Mouse (Mus musculus) cerebellum, adult 11 months (tissue): Measurements from ENCODE around the gene Ropn1.
"Not testable (repeated sequence)": the region's sequence is repeated elsewhere in the genome, so short reads cannot be mapped to it uniquely, and the experiment has no call there.

Experiments
- DNase-seq: peaks from one replicate; pipeline ENCODE4 v3.0.0; 2022

Ropn1 gene

DNA sequence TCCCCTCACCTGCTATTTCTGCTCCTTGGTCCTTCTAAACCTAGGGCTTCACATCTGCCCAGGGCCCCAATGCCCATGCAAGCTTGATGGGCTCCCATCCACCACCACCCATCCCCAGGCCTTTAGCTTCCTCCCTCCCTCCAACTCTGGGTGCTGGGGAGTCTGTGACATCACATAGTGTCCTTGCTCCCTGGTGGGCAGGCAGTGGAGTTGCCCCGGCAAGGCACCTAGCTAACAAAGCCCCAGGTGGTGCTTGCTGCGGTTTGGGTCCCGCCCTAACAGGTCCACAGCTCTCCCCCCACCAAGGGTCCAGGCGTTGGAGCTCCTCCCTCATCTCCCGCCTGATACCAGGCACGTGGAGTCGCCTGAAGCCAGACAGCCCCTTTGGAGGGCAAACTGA, at the start of gene Ropn1:
TSS of gene Ropn1 (plus strand) at position 301 of the 400 bp plus-strand sequence.
- DNase-seq: no peak

- DNase-seq: no peak
Measured at GRCm38 (mm10) chr16:34601954-34602353, 47.8 kb upstream of the Ropn1 start.

DNA sequence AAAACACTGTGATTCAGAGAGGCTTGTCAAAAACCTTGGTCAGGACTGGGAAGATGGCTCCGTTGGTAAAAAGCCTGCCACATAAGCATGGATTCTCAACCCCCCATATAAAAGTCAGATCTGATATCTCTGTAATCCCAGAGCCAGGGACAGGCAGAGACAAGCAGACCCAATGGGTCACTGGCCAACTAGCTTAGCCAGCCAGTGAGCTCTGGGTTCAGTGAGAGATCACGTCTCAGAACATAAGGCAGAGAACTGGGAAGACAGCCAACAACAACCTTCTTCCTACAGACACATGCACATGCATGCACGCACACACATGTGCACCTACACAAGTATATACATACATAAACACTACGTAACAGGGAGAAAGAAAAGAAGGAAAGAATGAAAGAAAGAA, 46.6 kb upstream of the Ropn1 start:
- DNase-seq: no peak

- no peak for DNase-seq
Measured at GRCm38 (mm10) chr16:34603854-34604253, 45.9 kb upstream of the Ropn1 start.

DNA sequence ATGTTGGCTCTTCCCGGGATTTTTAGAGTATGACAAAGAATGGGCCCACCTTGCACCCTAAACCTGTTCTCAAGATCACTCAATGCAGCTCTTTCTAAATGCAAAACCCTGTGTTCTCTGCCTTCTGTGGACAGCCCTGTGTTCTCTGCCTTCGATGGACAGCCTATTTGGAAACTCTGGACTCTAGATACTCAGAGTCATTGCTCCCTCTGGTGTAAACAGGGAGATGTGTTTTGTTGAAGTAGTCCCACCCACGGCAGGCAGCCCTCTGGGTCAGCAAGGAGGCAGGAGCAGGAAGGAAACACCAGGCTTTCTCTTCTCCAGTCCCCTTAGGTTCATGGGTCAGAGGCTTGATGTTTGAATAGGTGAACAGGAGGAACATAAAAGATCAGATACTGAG, 44.0 kb upstream of the Ropn1 start:
- peak; percentile 4 for DNase-seq

GRCm38 (mm10) chr16:34610137-34610536, 39.6 kb upstream of the Ropn1 start:
- DNase-seq: no peak

- no peak for DNase-seq
Measured at GRCm38 (mm10) chr16:34614021-34614420, 35.7 kb upstream of the Ropn1 start.

DNA sequence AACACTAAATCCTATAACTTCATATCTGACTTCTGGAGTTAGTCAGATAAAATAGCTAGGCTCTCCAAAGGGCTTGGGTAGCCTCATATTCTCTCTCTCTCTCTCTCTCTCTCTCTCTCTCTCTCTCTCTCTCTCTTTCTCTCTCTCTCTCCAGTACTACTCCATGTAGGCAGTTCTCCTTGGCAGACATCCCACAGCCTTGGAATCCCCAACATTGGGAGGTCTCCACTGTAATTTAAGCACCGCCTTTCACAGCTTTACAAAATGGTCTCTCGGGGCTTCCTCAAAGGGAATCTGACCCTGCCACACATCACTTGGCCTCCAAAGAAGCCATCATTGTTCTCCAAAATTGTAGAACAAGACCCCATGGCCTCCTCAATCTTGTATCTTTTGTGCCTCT, 22.1 kb upstream of the Ropn1 start:
- no peak for DNase-seq

GRCm38 (mm10) chr16:34628397-34628796, 21.3 kb upstream of the Ropn1 start:
- no peak for DNase-seq

DNA sequence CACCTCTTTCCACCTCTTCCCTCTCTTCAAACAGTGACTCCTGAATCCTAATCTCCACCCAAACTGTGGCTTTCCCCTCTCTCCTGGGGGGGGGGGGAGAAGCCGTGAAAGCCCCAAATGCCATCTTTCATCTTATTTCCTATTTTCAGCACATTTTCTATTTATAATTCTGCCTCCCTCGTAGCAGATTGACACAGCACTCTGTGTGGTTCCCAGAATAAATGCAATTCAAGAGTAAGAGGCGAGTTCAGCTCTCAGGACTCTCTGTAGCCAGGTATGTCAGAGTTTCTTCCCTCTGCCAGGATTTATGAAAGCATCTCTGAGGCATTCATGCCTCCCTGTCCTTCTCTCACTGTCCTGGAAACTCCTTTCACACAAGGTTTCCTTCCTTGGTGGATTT, 14.2 kb upstream of the Ropn1 start:
- DNase-seq: no peak

DNA sequence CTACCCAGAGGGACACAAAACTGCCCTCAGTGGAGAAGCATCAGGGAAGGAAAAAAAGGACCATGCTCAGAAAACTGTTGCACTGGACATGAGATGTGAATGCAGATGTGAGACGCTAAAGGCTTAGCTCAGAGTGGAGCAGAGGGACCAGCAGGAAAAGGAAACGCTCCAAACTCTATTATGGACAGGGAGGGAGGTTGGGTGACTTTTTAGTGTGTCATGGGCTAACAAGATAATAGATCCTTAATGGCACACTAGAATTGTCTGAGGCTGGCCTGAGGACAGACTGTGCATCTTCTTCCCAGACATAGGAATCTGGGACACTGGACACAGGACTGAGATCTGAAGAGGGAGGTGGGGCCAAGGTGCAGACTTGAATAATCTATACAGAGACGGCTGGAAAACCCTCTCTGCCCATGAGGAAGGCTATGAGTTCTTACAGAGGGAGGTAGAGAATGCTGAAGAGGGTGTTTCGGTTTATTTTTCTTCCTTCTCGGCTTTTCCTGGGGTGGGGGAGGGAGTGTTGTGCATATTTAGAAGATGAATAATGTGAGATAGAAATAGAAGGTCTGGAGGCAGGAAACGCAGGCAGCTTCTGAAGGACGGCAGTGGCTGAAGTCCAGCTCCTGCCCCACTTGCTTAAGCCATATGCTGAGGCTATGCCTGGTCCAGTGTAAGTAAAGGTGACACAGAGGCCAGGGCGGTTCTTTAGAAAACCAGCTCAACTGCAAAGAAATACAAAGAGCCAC, 6.0 kb upstream of the Ropn1 start:
- DNase-seq: no peak

- DNase-seq: no peak
Measured at GRCm38 (mm10) chr16:34653023-34653422, 3.3 kb downstream of the Ropn1 start.

DNA sequence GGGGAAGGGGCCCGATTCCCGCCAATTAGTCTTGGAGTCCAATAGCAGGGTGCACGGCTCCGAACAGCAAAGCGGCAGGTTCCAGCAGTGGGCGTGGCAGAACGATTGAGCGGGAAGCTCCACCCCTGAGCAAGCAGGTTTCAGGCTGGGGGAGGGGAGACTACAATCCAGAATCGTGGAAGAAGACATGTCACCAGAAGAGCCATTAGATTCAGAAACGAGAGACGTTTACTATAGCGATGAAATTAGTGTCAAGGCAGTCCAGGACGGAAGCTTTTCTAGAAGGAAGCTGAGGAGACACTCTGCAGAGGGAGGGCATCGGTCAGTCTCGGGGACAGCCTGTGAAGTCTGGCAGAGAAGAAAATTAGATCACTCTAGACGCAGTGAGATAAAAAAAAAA, 7.8 kb downstream of the Ropn1 start:
- not testable (repeated sequence) for DNase-seq

DNA sequence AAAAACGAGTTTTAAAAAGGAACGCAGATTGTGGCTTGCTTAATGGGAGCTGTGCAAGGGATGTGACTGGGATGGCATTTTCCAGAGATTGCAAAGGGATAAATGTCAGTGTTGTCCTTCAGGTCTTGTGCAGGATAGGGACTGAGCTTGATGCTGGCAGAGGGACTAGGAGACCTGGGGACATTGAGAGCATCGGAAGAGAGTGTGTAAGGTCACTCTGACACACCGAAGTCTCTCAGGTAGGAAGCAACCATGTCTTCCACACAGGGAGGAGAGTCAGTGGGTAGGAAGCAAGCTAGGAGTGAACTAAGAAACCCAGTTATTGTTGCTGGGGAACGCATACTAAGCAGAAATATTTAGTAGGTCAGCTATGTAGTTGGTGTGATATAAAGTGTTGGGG, 8.3 kb downstream of the Ropn1 start:
- no peak for DNase-seq

DNA sequence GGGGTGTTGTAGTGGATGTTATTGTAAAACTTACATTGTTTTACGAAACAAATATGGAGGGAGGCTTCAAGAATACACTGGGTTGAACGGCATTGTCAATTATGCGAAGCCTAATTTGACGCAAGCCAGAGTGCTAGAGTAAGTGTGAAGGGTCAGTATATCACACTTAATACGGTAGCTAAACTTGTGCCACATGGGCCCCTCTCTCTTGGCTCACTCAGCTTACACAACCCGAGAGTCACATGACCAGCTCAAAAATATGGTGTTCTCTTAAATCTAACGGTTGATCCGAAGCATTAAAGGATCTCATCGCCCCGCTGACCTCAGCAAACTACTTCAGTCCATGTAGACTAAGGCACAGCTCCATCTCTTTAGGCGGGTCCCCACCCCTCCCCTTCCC, 8.7 kb downstream of the Ropn1 start:
- no peak for DNase-seq

DNA sequence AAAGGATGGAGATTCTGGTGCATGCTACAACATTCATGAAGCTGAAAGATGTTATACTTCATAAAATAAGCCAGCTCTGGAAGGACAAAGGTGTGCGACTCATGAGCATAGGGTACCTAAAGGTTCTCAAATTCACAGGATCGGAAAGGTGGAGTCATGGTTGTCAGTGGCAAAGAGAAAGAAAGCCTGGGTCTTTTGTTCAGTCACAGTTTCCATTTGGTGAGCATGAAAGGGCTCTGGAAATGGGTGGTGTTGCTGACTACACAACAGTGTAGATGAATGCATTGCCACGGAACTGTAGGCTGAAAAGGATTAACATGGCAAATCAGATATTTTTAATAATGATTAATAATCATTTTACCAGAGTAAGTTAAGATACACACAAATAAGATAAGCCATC, 14.8 kb downstream of the Ropn1 start:
- no peak for DNase-seq

GRCm38 (mm10) chr16:34667031-34667726, 17.5 kb downstream of the Ropn1 start:
- peak; percentile 56 for DNase-seq

GRCm38 (mm10) chr16:34668341-34668740, 18.6 kb downstream of the Ropn1 start:
- DNase-seq: no peak

- DNase-seq: no peak
Measured at GRCm38 (mm10) chr16:34671966-34672365, 22.2 kb downstream of the Ropn1 start.

DNA sequence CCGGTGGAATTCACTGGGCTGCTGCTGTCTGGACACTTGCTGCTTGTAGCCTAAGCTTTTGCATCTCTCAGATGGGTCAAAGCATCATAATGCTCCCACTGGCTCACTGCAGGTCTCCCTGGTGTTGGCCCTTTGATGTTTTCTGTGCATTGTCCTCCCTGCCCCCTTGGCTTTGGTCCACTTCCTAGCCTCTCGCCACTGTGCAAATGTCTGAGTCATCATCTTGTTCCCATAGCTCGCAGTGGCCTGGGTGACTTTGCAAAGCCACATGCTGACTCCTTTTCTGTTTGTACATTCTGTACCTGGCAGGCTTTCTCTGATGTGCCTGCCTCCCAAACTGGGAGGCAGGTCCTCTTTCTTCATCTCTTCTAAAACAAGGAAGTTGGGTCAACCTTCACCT, 23.1 kb downstream of the Ropn1 start:
- DNase-seq: no peak

DNA sequence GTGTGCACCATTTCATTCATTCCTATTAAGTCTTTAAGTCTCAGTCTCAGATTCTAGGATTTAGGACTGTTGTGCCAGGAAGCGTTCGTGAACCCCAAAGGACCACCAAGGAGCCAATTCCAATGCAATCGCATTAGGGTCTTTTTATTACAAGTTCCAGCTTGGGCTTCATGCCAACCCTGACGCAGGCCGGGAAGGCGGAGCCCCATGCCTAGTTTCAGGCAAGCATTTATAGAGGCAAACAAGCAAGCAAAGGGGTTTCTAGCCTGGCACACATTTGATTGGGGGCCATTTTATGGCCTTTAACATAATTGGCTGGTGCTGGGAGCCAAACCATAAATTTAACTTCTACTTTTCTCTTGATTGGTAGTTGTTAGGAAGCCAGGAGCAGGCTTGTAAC, 24.6 kb downstream of the Ropn1 start:
- DNase-seq: no peak

- DNase-seq: no peak
Measured at GRCm38 (mm10) chr16:34681823-34682222, 32.1 kb downstream of the Ropn1 start.

DNA sequence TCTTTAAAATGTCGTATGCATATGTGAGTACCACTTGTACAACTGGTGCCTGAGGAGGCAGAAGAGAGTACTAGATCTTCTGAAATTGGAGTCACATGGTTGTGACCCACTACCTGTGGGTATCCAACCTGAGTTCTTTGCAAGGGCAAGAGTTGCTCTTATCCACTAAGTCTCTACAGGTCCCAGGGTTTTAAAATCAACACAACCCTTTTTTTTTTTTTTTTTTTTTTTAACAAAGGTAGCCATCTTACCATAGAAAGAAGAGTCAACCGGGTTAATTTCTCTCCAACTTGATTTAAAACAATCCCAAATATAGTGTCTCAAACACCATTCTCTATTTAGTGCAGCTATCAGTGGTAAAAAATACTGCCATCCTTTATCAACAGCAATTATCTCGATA, 40.2 kb downstream of the Ropn1 start:
- DNase-seq: no peak

DNA sequence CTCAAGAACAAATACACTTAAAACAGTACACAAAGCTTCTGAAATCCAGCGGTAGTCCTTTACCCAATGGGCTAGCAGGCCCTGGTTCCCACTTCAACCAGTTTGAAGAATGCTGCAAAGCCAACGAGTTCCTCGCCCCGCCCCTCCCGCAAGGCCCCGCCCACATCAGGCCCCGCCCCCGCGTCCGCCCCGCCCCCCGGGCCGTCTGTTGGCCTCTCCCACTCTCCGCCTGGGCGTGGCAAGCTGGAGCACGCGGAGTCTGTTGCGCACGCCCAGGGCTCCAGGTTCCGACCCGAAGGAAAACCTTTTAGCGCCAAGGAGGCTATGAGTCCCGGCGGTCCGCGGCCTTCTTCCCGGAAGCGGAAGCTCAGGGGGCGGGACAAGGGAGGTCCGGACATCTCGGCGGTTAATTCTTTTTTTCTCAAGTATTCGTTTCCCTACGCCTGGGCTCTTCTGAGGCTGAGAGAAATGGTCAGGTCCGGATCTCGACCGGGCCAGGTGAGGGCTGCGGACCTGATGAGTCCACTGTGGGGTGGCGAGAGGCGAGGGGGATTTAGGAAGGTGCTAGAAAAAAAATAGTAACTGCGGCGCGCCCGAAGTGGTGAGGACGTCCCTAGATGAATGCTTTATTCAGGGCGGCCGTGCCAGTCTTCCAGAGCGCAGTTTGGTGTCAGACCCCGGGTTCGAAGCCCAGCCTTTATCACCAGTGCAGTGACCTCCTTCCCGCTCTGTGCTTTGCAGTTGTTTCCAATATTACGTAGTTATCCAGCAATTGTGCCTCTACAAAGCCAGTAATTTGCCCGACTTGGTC, 40.8 kb downstream of the Ropn1 start, which contains the start of gene Ccdc14:
TSS of gene Ccdc14 (plus strand) at position 283 of the 811 bp plus-strand sequence.
- DNase-seq: peak; percentile 74
